Mouse (Mus musculus): ENCODE results near the gene Cacnb2. TPM values are rescaled to one million over a fixed set of nuclear protein-coding genes. Genes with fewer than 3 reads are reported as not detected.

The Cacnb2 gene
- polyA plus RNA-seq, 1 experiment from 2014 or later: 12.2 TPM

- H3K9ac ChIP-seq (ENCODE audit: low read depth, low read length): no peak overlapping the region
- H3K4me3 ChIP-seq (ENCODE audit: low read depth, low read length): no peak overlapping the region
- no peak overlapping the region for H3K4me2 ChIP-seq
- 91% methylated on average over 2 of the region's 2 CpGs for WGBS (ENCODE audit: insufficient replicate concordance)
- no peak overlapping the region for H3K27ac ChIP-seq (ENCODE audit: low read depth, low read length)
- no peaks in the 10 kb centered on the region for H3K36me3 ChIP-seq (ENCODE audit: control insufficient read depth, insufficient read depth, low read length)
- H3K27me3 ChIP-seq (ENCODE audit: control insufficient read depth, insufficient read depth, low read length): no peaks in the 10 kb centered on the region
- no peak for ATAC-seq (replicated peaks; ENCODE audit: insufficient number of reproducible peaks, low FRiP score, low TSS enrichment)
- H3K9me3 ChIP-seq (replicated peaks; ENCODE audit: control insufficient read depth, low read length): no peaks in the 10 kb centered on the region
- no peaks in the 10 kb centered on the region for H3K4me1 ChIP-seq (ENCODE audit: control insufficient read depth, insufficient read depth, low read length)
Measured at GRCm38 (mm10) chr2:14953090-14953489, 350.2 kb downstream of the Cacnb2 start.

- no peak for ATAC-seq (replicated peaks; ENCODE audit: insufficient number of reproducible peaks, low FRiP score, low TSS enrichment)
- H3K36me3 ChIP-seq (ENCODE audit: control insufficient read depth, insufficient read depth, low read length): no peaks in the 10 kb centered on the region
- H3K9me3 ChIP-seq (replicated peaks; ENCODE audit: control insufficient read depth, low read length): no peaks in the 10 kb centered on the region
- no peaks in the 10 kb centered on the region for H3K4me1 ChIP-seq (ENCODE audit: control insufficient read depth, insufficient read depth, low read length)
- H3K27me3 ChIP-seq (ENCODE audit: control insufficient read depth, insufficient read depth, low read length): no peaks in the 10 kb centered on the region
- 75% methylated on average over 1 of the region's 1 CpGs for WGBS (ENCODE audit: insufficient replicate concordance)
- H3K4me2 ChIP-seq: no peak overlapping the region
- H3K4me3 ChIP-seq (ENCODE audit: low read depth, low read length): no peak overlapping the region
- no peak overlapping the region for H3K27ac ChIP-seq (ENCODE audit: low read depth, low read length)
- no peak overlapping the region for H3K9ac ChIP-seq (ENCODE audit: low read depth, low read length)
Measured at GRCm38 (mm10) chr2:14960963-14961488, 358.1 kb downstream of the Cacnb2 start.

GRCm38 (mm10) chr2:14961493-14961892 lies 358.6 kb downstream of the Cacnb2 start:
- 86% methylated on average over 2 of the region's 2 CpGs for WGBS (ENCODE audit: insufficient replicate concordance)
- ATAC-seq (replicated peaks; ENCODE audit: insufficient number of reproducible peaks, low FRiP score, low TSS enrichment): no peak
- Histone ChIP-seq H3K9me3 (replicated peaks; ENCODE audit: control insufficient read depth, low read length) (no peaks in the 10 kb centered on the region), H3K27me3 (ENCODE audit: control insufficient read depth, insufficient read depth, low read length) (no peaks in the 10 kb centered on the region), H3K27ac (ENCODE audit: low read depth, low read length) (no peak overlapping the region), H3K36me3 (ENCODE audit: control insufficient read depth, insufficient read depth, low read length) (no peaks in the 10 kb centered on the region), H3K4me1 (ENCODE audit: control insufficient read depth, insufficient read depth, low read length) (no peaks in the 10 kb centered on the region), H3K4me2 (no peak overlapping the region), H3K9ac (ENCODE audit: low read depth, low read length) (no peak overlapping the region), H3K4me3 (ENCODE audit: low read depth, low read length) (no peak overlapping the region)

- no peak overlapping the region for H3K4me2 ChIP-seq
- H3K27me3 ChIP-seq (ENCODE audit: control insufficient read depth, insufficient read depth, low read length): no peaks in the 10 kb centered on the region
- H3K36me3 ChIP-seq (ENCODE audit: control insufficient read depth, insufficient read depth, low read length): peaks cover 3% of the 10 kb centered on the region; the same call in 1 of the 2 replicates
- no peak overlapping the region for H3K9ac ChIP-seq (ENCODE audit: low read depth, low read length)
- WGBS (ENCODE audit: insufficient replicate concordance): 78% methylated on average over 11 of the region's 11 CpGs
- H3K4me1 ChIP-seq (ENCODE audit: control insufficient read depth, insufficient read depth, low read length): no peaks in the 10 kb centered on the region
- no peak for ATAC-seq (replicated peaks; ENCODE audit: insufficient number of reproducible peaks, low FRiP score, low TSS enrichment)
- H3K9me3 ChIP-seq (replicated peaks; ENCODE audit: control insufficient read depth, low read length): no peaks in the 10 kb centered on the region
- H3K4me3 ChIP-seq (ENCODE audit: low read depth, low read length): no peak overlapping the region
- no peak overlapping the region for H3K27ac ChIP-seq (ENCODE audit: low read depth, low read length)
Measured at GRCm38 (mm10) chr2:14984029-14984428, 381.1 kb downstream of the Cacnb2 start.

GRCm38 (mm10) chr2:14988451-14988850 lies 385.6 kb downstream of the Cacnb2 start:
- no peaks in the 10 kb centered on the region for H3K27me3 ChIP-seq (ENCODE audit: control insufficient read depth, insufficient read depth, low read length)
- no peak overlapping the region for H3K27ac ChIP-seq (ENCODE audit: low read depth, low read length)
- no peak for ATAC-seq (replicated peaks; ENCODE audit: insufficient number of reproducible peaks, low FRiP score, low TSS enrichment)
- no peaks in the 10 kb centered on the region for H3K9me3 ChIP-seq (replicated peaks; ENCODE audit: control insufficient read depth, low read length)
- no peak overlapping the region for H3K4me3 ChIP-seq (ENCODE audit: low read depth, low read length)
- peaks cover 3% of the 10 kb centered on the region; the same call in 1 of the 2 replicates for H3K36me3 ChIP-seq (ENCODE audit: control insufficient read depth, insufficient read depth, low read length)
- no peak overlapping the region for H3K4me2 ChIP-seq
- no peak overlapping the region for H3K9ac ChIP-seq (ENCODE audit: low read depth, low read length)
- no peaks in the 10 kb centered on the region for H3K4me1 ChIP-seq (ENCODE audit: control insufficient read depth, insufficient read depth, low read length)
- 76% methylated on average over 4 of the region's 4 CpGs for WGBS (ENCODE audit: insufficient replicate concordance)

GRCm38 (mm10) chr2:14989350-14989749 lies 386.5 kb downstream of the Cacnb2 start:
- no peak overlapping the region for H3K9ac ChIP-seq (ENCODE audit: low read depth, low read length)
- no peaks in the 10 kb centered on the region for H3K4me1 ChIP-seq (ENCODE audit: control insufficient read depth, insufficient read depth, low read length)
- H3K4me3 ChIP-seq (ENCODE audit: low read depth, low read length): no peak overlapping the region
- no peak overlapping the region for H3K27ac ChIP-seq (ENCODE audit: low read depth, low read length)
- no peaks in the 10 kb centered on the region for H3K9me3 ChIP-seq (replicated peaks; ENCODE audit: control insufficient read depth, low read length)
- H3K4me2 ChIP-seq: no peak overlapping the region
- no peak for ATAC-seq (replicated peaks; ENCODE audit: insufficient number of reproducible peaks, low FRiP score, low TSS enrichment)
- peaks cover 3% of the 10 kb centered on the region; the same call in 1 of the 2 replicates for H3K36me3 ChIP-seq (ENCODE audit: control insufficient read depth, insufficient read depth, low read length)
- no peaks in the 10 kb centered on the region for H3K27me3 ChIP-seq (ENCODE audit: control insufficient read depth, insufficient read depth, low read length)
- WGBS (ENCODE audit: insufficient replicate concordance): 88% methylated on average over 4 of the region's 4 CpGs

- Histone ChIP-seq H3K27ac (ENCODE audit: low read depth, low read length) (no peak overlapping the region), H3K4me2 (no peak overlapping the region), H3K4me3 (ENCODE audit: low read depth, low read length) (no peak overlapping the region), H3K4me1 (ENCODE audit: control insufficient read depth, insufficient read depth, low read length) (no peaks in the 10 kb centered on the region), H3K27me3 (ENCODE audit: control insufficient read depth, insufficient read depth, low read length) (no peaks in the 10 kb centered on the region), H3K9me3 (replicated peaks; ENCODE audit: control insufficient read depth, low read length) (no peaks in the 10 kb centered on the region), H3K36me3 (ENCODE audit: control insufficient read depth, insufficient read depth, low read length) (no peaks in the 10 kb centered on the region), H3K9ac (ENCODE audit: low read depth, low read length) (no peak overlapping the region)
- WGBS (ENCODE audit: insufficient replicate concordance): 85% methylated on average over 4 of the region's 4 CpGs
- ATAC-seq (replicated peaks; ENCODE audit: insufficient number of reproducible peaks, low FRiP score, low TSS enrichment): no peak
Measured at GRCm38 (mm10) chr2:14992531-14992930, 389.6 kb downstream of the Cacnb2 start.

GRCm38 (mm10) chr2:14996036-14996435 lies 393.1 kb downstream of the Cacnb2 start:
- H3K9me3 ChIP-seq (replicated peaks; ENCODE audit: control insufficient read depth, low read length): no peaks in the 10 kb centered on the region
- no peaks in the 10 kb centered on the region for H3K4me1 ChIP-seq (ENCODE audit: control insufficient read depth, insufficient read depth, low read length)
- no peaks in the 10 kb centered on the region for H3K36me3 ChIP-seq (ENCODE audit: control insufficient read depth, insufficient read depth, low read length)
- H3K27me3 ChIP-seq (ENCODE audit: control insufficient read depth, insufficient read depth, low read length): no peaks in the 10 kb centered on the region
- no peak overlapping the region for H3K27ac ChIP-seq (ENCODE audit: low read depth, low read length)
- H3K9ac ChIP-seq (ENCODE audit: low read depth, low read length): no peak overlapping the region
- no peak for ATAC-seq (replicated peaks; ENCODE audit: insufficient number of reproducible peaks, low FRiP score, low TSS enrichment)
- whole genome bisulfite sequencing (ENCODE audit: insufficient replicate concordance): 79% methylated on average over 4 of the region's 4 CpGs
- no peak overlapping the region for H3K4me3 ChIP-seq (ENCODE audit: low read depth, low read length)
- H3K4me2 ChIP-seq: no peak overlapping the region

- Histone ChIP-seq H3K4me2 (no peak overlapping the region), H3K4me3 (ENCODE audit: low read depth, low read length) (no peak overlapping the region), H3K36me3 (ENCODE audit: control insufficient read depth, insufficient read depth, low read length) (no peaks in the 10 kb centered on the region), H3K27ac (ENCODE audit: low read depth, low read length) (no peak overlapping the region), H3K9ac (ENCODE audit: low read depth, low read length) (no peak overlapping the region), H3K4me1 (ENCODE audit: control insufficient read depth, insufficient read depth, low read length) (no peaks in the 10 kb centered on the region), H3K27me3 (ENCODE audit: control insufficient read depth, insufficient read depth, low read length) (no peaks in the 10 kb centered on the region), H3K9me3 (replicated peaks; ENCODE audit: control insufficient read depth, low read length) (no peaks in the 10 kb centered on the region)
- WGBS (ENCODE audit: insufficient replicate concordance): 76% methylated on average over 5 of the region's 5 CpGs
- no peak for ATAC-seq (replicated peaks; ENCODE audit: insufficient number of reproducible peaks, low FRiP score, low TSS enrichment)
Measured at GRCm38 (mm10) chr2:14997836-14998235, 394.9 kb downstream of the Cacnb2 start.

All from heart, embryonic 11.5 days (tissue).